Mouse (Mus musculus): ENCODE measurements around the gene Chp2. TPM values are rescaled to one million over a fixed set of nuclear protein-coding genes. Genes with fewer than 3 reads are reported as not detected.

Gene Chp2
- polyA plus RNA-seq, 1 experiment from 2014 or later = 0.38 TPM

GRCm38 (mm10) chr7:122196771-122197170, 22.5 kb upstream of the Chp2 start:
- no peaks in the 10 kb centered on the region for H3K9me3 ChIP-seq (ENCODE audit: control insufficient read depth, low read length)
- H3K27me3 ChIP-seq (ENCODE audit: control insufficient read depth, insufficient read depth, low read length) = no peaks in the 10 kb centered on the region
- H3K4me3 ChIP-seq (ENCODE audit: low read length) = no peak overlapping the region
- H3K9ac ChIP-seq (ENCODE audit: low read depth, low read length) = no peak overlapping the region
- H3K36me3 ChIP-seq (ENCODE audit: control insufficient read depth, insufficient read depth, low read length) = no peaks in the 10 kb centered on the region
- no peak for ATAC-seq (ENCODE audit: low FRiP score, low TSS enrichment)
- WGBS = 81% methylated on average over 9 of the region's 9 CpGs
- no peak overlapping the region for H3K27ac ChIP-seq (ENCODE audit: low read depth, low read length)
- H3K4me2 ChIP-seq (replicated peaks; ENCODE audit: low read depth, low read length) = no peak overlapping the region
- no peaks in the 10 kb centered on the region for H3K4me1 ChIP-seq (ENCODE audit: control insufficient read depth, insufficient read depth, low read length)

- Histone ChIP-seq H3K27ac (ENCODE audit: low read depth, low read length) (no peak overlapping the region), H3K9me3 (ENCODE audit: control insufficient read depth, low read length) (no peaks in the 10 kb centered on the region), H3K4me1 (ENCODE audit: control insufficient read depth, insufficient read depth, low read length) (no peaks in the 10 kb centered on the region), H3K27me3 (ENCODE audit: control insufficient read depth, insufficient read depth, low read length) (no peaks in the 10 kb centered on the region), H3K4me3 (ENCODE audit: low read length) (no peak overlapping the region), H3K4me2 (replicated peaks; ENCODE audit: low read depth, low read length) (no peak overlapping the region), H3K36me3 (ENCODE audit: control insufficient read depth, insufficient read depth, low read length) (no peaks in the 10 kb centered on the region), H3K9ac (ENCODE audit: low read depth, low read length) (no peak overlapping the region)
- WGBS = 35% methylated on average over 4 of the region's 4 CpGs
- ATAC-seq (ENCODE audit: low FRiP score, low TSS enrichment) = no peak
These were observed 22.0 kb upstream of the Chp2 start for GRCm38 (mm10) chr7:122197306-122197705.

GRCm38 (mm10) chr7:122199296-122199695, 20.0 kb upstream of the Chp2 start:
- Histone ChIP-seq H3K27me3 (ENCODE audit: control insufficient read depth, insufficient read depth, low read length) (no peaks in the 10 kb centered on the region), H3K27ac (ENCODE audit: low read depth, low read length) (no peak overlapping the region), H3K36me3 (ENCODE audit: control insufficient read depth, insufficient read depth, low read length) (no peaks in the 10 kb centered on the region), H3K9ac (ENCODE audit: low read depth, low read length) (no peak overlapping the region), H3K9me3 (ENCODE audit: control insufficient read depth, low read length) (no peaks in the 10 kb centered on the region), H3K4me1 (ENCODE audit: control insufficient read depth, insufficient read depth, low read length) (no peaks in the 10 kb centered on the region), H3K4me3 (ENCODE audit: low read length) (no peak overlapping the region), H3K4me2 (replicated peaks; ENCODE audit: low read depth, low read length) (no peak overlapping the region)
- 39% methylated on average over 5 of the region's 5 CpGs for WGBS
- no peak for ATAC-seq (ENCODE audit: low FRiP score, low TSS enrichment)

- Histone ChIP-seq H3K9me3 (ENCODE audit: control insufficient read depth, low read length) (no peaks in the 10 kb centered on the region), H3K4me1 (ENCODE audit: control insufficient read depth, insufficient read depth, low read length) (no peaks in the 10 kb centered on the region), H3K36me3 (ENCODE audit: control insufficient read depth, insufficient read depth, low read length) (no peaks in the 10 kb centered on the region), H3K9ac (ENCODE audit: low read depth, low read length) (no peak overlapping the region), H3K4me2 (replicated peaks; ENCODE audit: low read depth, low read length) (no peak overlapping the region), H3K27ac (ENCODE audit: low read depth, low read length) (no peak overlapping the region), H3K4me3 (ENCODE audit: low read length) (no peak overlapping the region), H3K27me3 (ENCODE audit: control insufficient read depth, insufficient read depth, low read length) (no peaks in the 10 kb centered on the region)
- 23% methylated on average over 2 of the region's 2 CpGs for WGBS
- no peak for ATAC-seq (ENCODE audit: low FRiP score, low TSS enrichment)
These were observed 15.4 kb upstream of the Chp2 start for GRCm38 (mm10) chr7:122203936-122204335.

GRCm38 (mm10) chr7:122206121-122206520, 13.2 kb upstream of the Chp2 start:
- ATAC-seq (ENCODE audit: low FRiP score, low TSS enrichment) = no peak
- Histone ChIP-seq H3K27me3 (ENCODE audit: control insufficient read depth, insufficient read depth, low read length) (no peaks in the 10 kb centered on the region), H3K36me3 (ENCODE audit: control insufficient read depth, insufficient read depth, low read length) (no peaks in the 10 kb centered on the region), H3K4me3 (ENCODE audit: low read length) (no peak overlapping the region), H3K9me3 (ENCODE audit: control insufficient read depth, low read length) (no peaks in the 10 kb centered on the region), H3K4me2 (replicated peaks; ENCODE audit: low read depth, low read length) (no peak overlapping the region), H3K27ac (ENCODE audit: low read depth, low read length) (no peak overlapping the region), H3K4me1 (ENCODE audit: control insufficient read depth, insufficient read depth, low read length) (no peaks in the 10 kb centered on the region), H3K9ac (ENCODE audit: low read depth, low read length) (no peak overlapping the region)
- WGBS = 83% methylated on average over 2 of the region's 2 CpGs

- Histone ChIP-seq H3K4me3 (ENCODE audit: low read length) (no peak overlapping the region), H3K9me3 (ENCODE audit: control insufficient read depth, low read length) (no peaks in the 10 kb centered on the region), H3K27ac (ENCODE audit: low read depth, low read length) (no peak overlapping the region), H3K36me3 (ENCODE audit: control insufficient read depth, insufficient read depth, low read length) (no peaks in the 10 kb centered on the region), H3K9ac (ENCODE audit: low read depth, low read length) (no peak overlapping the region), H3K4me1 (ENCODE audit: control insufficient read depth, insufficient read depth, low read length) (no peaks in the 10 kb centered on the region), H3K27me3 (ENCODE audit: control insufficient read depth, insufficient read depth, low read length) (no peaks in the 10 kb centered on the region), H3K4me2 (replicated peaks; ENCODE audit: low read depth, low read length) (no peak overlapping the region)
- 41% methylated on average over 7 of the region's 7 CpGs for WGBS
- no peak for ATAC-seq (ENCODE audit: low FRiP score, low TSS enrichment)
These were observed 10.8 kb upstream of the Chp2 start for GRCm38 (mm10) chr7:122208276-122209021.

- no peaks in the 10 kb centered on the region for H3K27me3 ChIP-seq (ENCODE audit: control insufficient read depth, insufficient read depth, low read length)
- H3K4me3 ChIP-seq (ENCODE audit: low read length) = no peak overlapping the region
- H3K36me3 ChIP-seq (ENCODE audit: control insufficient read depth, insufficient read depth, low read length) = no peaks in the 10 kb centered on the region
- ATAC-seq (ENCODE audit: low FRiP score, low TSS enrichment) = no peak
- H3K9ac ChIP-seq (ENCODE audit: low read depth, low read length) = no peak overlapping the region
- no peak overlapping the region for H3K4me2 ChIP-seq (replicated peaks; ENCODE audit: low read depth, low read length)
- 72% methylated on average over 7 of the region's 7 CpGs for WGBS
- no peaks in the 10 kb centered on the region for H3K9me3 ChIP-seq (ENCODE audit: control insufficient read depth, low read length)
- H3K4me1 ChIP-seq (ENCODE audit: control insufficient read depth, insufficient read depth, low read length) = no peaks in the 10 kb centered on the region
- no peak overlapping the region for H3K27ac ChIP-seq (ENCODE audit: low read depth, low read length)
These were observed 6.9 kb downstream of the Chp2 start for GRCm38 (mm10) chr7:122226020-122226742.

GRCm38 (mm10) chr7:122226744-122227143, 7.4 kb downstream of the Chp2 start:
- no peaks in the 10 kb centered on the region for H3K27me3 ChIP-seq (ENCODE audit: control insufficient read depth, insufficient read depth, low read length)
- H3K4me2 ChIP-seq (replicated peaks; ENCODE audit: low read depth, low read length) = no peak overlapping the region
- H3K9ac ChIP-seq (ENCODE audit: low read depth, low read length) = no peak overlapping the region
- no peaks in the 10 kb centered on the region for H3K4me1 ChIP-seq (ENCODE audit: control insufficient read depth, insufficient read depth, low read length)
- H3K27ac ChIP-seq (ENCODE audit: low read depth, low read length) = no peak overlapping the region
- H3K9me3 ChIP-seq (ENCODE audit: control insufficient read depth, low read length) = no peaks in the 10 kb centered on the region
- WGBS = 89% methylated on average over 4 of the region's 4 CpGs
- no peaks in the 10 kb centered on the region for H3K36me3 ChIP-seq (ENCODE audit: control insufficient read depth, insufficient read depth, low read length)
- H3K4me3 ChIP-seq (ENCODE audit: low read length) = no peak overlapping the region
- no peak for ATAC-seq (ENCODE audit: low FRiP score, low TSS enrichment)

- H3K4me1 ChIP-seq (ENCODE audit: control insufficient read depth, insufficient read depth, low read length) = no peaks in the 10 kb centered on the region
- no peak overlapping the region for H3K27ac ChIP-seq (ENCODE audit: low read depth, low read length)
- H3K36me3 ChIP-seq (ENCODE audit: control insufficient read depth, insufficient read depth, low read length) = no peaks in the 10 kb centered on the region
- no peak overlapping the region for H3K4me3 ChIP-seq (ENCODE audit: low read length)
- H3K4me2 ChIP-seq (replicated peaks; ENCODE audit: low read depth, low read length) = no peak overlapping the region
- no peak overlapping the region for H3K9ac ChIP-seq (ENCODE audit: low read depth, low read length)
- ATAC-seq (ENCODE audit: low FRiP score, low TSS enrichment) = no peak
- 58% methylated on average over 3 of the region's 3 CpGs for WGBS
- no peaks in the 10 kb centered on the region for H3K27me3 ChIP-seq (ENCODE audit: control insufficient read depth, insufficient read depth, low read length)
- H3K9me3 ChIP-seq (ENCODE audit: control insufficient read depth, low read length) = no peaks in the 10 kb centered on the region
These were observed 10.0 kb downstream of the Chp2 start for GRCm38 (mm10) chr7:122229306-122229705.

Measured in kidney, embryonic 14.5 days (tissue).